Mouse (Mus musculus) heart, adult 9 months (tissue): Measurements from ENCODE around the gene Ostc.

Experiments used
- DNase-seq, 2 experiments: peaks; one replicate each; pipeline ENCODE4 v3.0.0; 2022; ENCODE audit warnings: low spot score in 2 of 2

The Ostc gene

GRCm38 (mm10) chr3:130708967-130709924, at the start of gene Ostc:
TSS of gene Ostc (minus strand) at chr3:130709444.
- DNase-seq: peak; percentile 96

GRCm38 (mm10) chr3:130758157-130758841, 49.1 kb upstream of the Ostc start:
- DNase-seq: no peak

- DNase-seq: no peak
Observed at GRCm38 (mm10) chr3:130757117-130757852, 48.0 kb upstream of the Ostc start.

- DNase-seq: no peak
Observed at GRCm38 (mm10) chr3:130749206-130749605, 40.0 kb upstream of the Ostc start.

- no peak for DNase-seq
Observed at GRCm38 (mm10) chr3:130746673-130747619, 37.7 kb upstream of the Ostc start.

- no peak for DNase-seq
Observed at GRCm38 (mm10) chr3:130737652-130738361, 28.6 kb upstream of the Ostc start.

GRCm38 (mm10) chr3:130736758-130737157, 27.5 kb upstream of the Ostc start:
- no peak for DNase-seq

- DNase-seq: peak; percentile 94
Observed at GRCm38 (mm10) chr3:130730189-130730653, 21.0 kb upstream of the Ostc start, which contains the start of gene Rpl34. TSS of gene Rpl34 (minus strand) at chr3:130730398.

- no peak for DNase-seq
Observed at GRCm38 (mm10) chr3:130729472-130730188, 20.4 kb upstream of the Ostc start.

- DNase-seq: no peak
Observed at GRCm38 (mm10) chr3:130727676-130728075, 18.4 kb upstream of the Ostc start.

- no peak for DNase-seq
Observed at GRCm38 (mm10) chr3:130727036-130727435, 17.8 kb upstream of the Ostc start.

GRCm38 (mm10) chr3:130725718-130726117, 16.5 kb upstream of the Ostc start:
- no peak for DNase-seq

GRCm38 (mm10) chr3:130722733-130723478, 13.7 kb upstream of the Ostc start:
- DNase-seq: no peak

- no peak for DNase-seq
Observed at GRCm38 (mm10) chr3:130720225-130720624, 11.0 kb upstream of the Ostc start.

GRCm38 (mm10) chr3:130718871-130719270, 9.6 kb upstream of the Ostc start:
- DNase-seq: no peak

GRCm38 (mm10) chr3:130716555-130716954, 7.3 kb upstream of the Ostc start:
- DNase-seq: no peak

- peak; percentile 40 to 77 for DNase-seq
Observed at GRCm38 (mm10) chr3:130714775-130715568, 5.7 kb upstream of the Ostc start.

- no peak for DNase-seq
Observed at GRCm38 (mm10) chr3:130712891-130713290, 3.6 kb upstream of the Ostc start.
